Mouse (Mus musculus): ENCODE measurements around the gene Adcy5.

GRCm38 (mm10) chr16:35155391-35156305 is 971 bp downstream of the Adcy5 start:
- TF ChIP-seq CTCF (IDR thresholded peaks at IDR 0.05; ENCODE audit: low read depth) (peak; percentile 50), EP300 (IDR thresholded peaks at IDR 0.05; ENCODE audit: low read depth) (no peak)

Measured in heart, postnatal 0 days (tissue).